Mouse (Mus musculus) myocyte (in vitro differentiated cells): ENCODE measurements around the gene Zscan5b.

Experiments used
- CEBPB ChIP-seq: IDR thresholded peaks from 2 replicates; pipeline ENCODE4 v1.6.1; 2011; ENCODE audit warnings: mild to moderate bottlenecking, moderate library complexity; ENCODE audit not compliant: poor library complexity, insufficient read depth, severe bottlenecking
- E2F4 ChIP-seq: IDR thresholded peaks from one replicate; pipeline ENCODE4 v1.6.1; 2011; ENCODE audit warnings: mild to moderate bottlenecking, control low read depth, moderate library complexity; ENCODE audit not compliant: insufficient read depth
- POLR2A ChIP-seq: IDR thresholded peaks from one replicate; pipeline ENCODE4 v1.6.1; 2011; ENCODE audit warnings: low read depth, mild to moderate bottlenecking, control low read depth, moderate library complexity; ENCODE audit not compliant: insufficient read length
- TCF3 ChIP-seq: IDR thresholded peaks from one replicate; pipeline ENCODE4 v1.6.1; 2011; ENCODE audit warnings: low read depth, control low read depth; ENCODE audit not compliant: insufficient read length
- USF1 ChIP-seq: IDR thresholded peaks from one replicate; pipeline ENCODE4 v1.6.1; 2011; ENCODE audit warnings: low read depth, mild to moderate bottlenecking, control low read depth, moderate library complexity

DNA sequence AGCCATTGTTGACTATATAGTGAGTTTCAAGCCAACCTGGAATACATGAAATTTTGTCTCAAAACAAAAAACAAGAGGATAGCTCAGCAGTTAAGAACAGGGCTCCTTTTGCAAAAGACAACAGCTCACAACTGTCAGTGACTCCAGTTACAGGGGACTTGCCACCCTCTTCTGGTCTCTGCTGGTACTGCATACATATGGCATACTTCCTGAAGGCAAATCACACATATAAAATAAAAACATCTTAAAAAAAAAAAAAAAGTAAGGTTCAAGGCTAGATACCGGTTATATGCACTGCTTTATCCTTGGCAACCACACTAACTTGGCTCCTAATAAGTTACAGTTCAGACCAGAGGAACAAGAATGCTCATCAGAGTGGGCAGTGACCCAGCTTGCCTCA lies 60.7 kb downstream of the Zscan5b start:
- no peak for TF ChIP-seq POLR2A
- TF ChIP-seq CEBPB = no peak
- TF ChIP-seq E2F4 = no peak
- TF ChIP-seq USF1 = no peak
- no peak for TF ChIP-seq TCF3
